Mouse (Mus musculus) liver, postnatal 0 days (tissue): ENCODE data around the gene Hmbs.

Experiments used
- CTCF ChIP-seq: sonication (generic); IDR thresholded peaks from 2 replicates; pipeline ENCODE4 v1.5.1; 2016; ENCODE audit warnings: antibody characterized with exemption, low read depth
- EP300 ChIP-seq: IDR thresholded peaks from 2 replicates; pipeline ENCODE4 v1.6.1; 2016; ENCODE audit warnings: antibody characterized with exemption, low read depth, mild to moderate bottlenecking

DNA sequence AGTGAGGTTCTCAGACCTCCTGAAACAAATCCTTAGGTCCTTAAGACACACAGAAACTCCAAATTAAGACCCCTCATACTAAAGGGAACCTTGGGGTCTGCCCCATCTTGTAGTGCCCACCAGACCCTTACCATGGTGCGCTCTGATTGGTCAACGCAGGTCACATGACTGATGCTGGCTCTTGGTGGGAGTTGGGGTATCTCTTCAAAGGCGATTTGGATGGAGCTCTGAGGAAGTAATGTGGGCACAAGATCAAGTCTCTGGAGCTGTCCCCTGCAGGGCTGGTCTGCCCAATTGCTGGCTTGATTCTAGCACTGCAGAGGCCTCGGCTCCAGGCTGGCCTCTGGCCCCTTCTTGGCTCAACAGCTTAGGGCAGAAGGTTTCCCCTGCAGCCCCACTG lies 26.6 kb downstream of the Hmbs start:
- TF ChIP-seq CTCF (no peak), EP300 (no peak)
